Mouse (Mus musculus): ENCODE data around the gene Ccdc97. TPM values are rescaled to one million over a fixed set of nuclear protein-coding genes. Genes with fewer than 3 reads are reported as not detected.
A peak's percentile ranks its signal among the peaks of the same experiment; 100 is the strongest.

The Ccdc97 gene
- polyA plus RNA-seq, 1 experiment from 2014 or later = 29.6 TPM

- 65% methylated on average over 15 of the region's 15 CpGs for WGBS
- H3K9me3 ChIP-seq = no peaks in the 10 kb centered on the region
- peak overlapping the region; percentile 71 for H3K4me3 ChIP-seq
- DNase-seq (ENCODE audit: extremely low spot score, low spot score) = no peak
- H3K27ac ChIP-seq = 0 out of 2 replicates have a peak overlapping the region, but pooled peaks have one; percentile 96
- peaks cover 43% of the 10 kb centered on the region for H3K27me3 ChIP-seq (ENCODE audit: poor library complexity, severe bottlenecking)
- peaks cover 38% of the 10 kb centered on the region for H3K4me1 ChIP-seq
- H3K36me3 ChIP-seq (replicated peaks) = peaks cover 4% of the 10 kb centered on the region
Measured at GRCm38 (mm10) chr7:25681341-25682231, 37.3 kb downstream of the Ccdc97 start.

- Histone ChIP-seq H3K9me3 (no peaks in the 10 kb centered on the region), H3K27me3 (ENCODE audit: poor library complexity, severe bottlenecking) (peaks cover 43% of the 10 kb centered on the region), H3K36me3 (replicated peaks) (peaks cover 4% of the 10 kb centered on the region), H3K4me3 (peak within 1 kb of the TSS; percentile 71), H3K4me1 (peaks cover 29% of the 10 kb centered on the region), H3K27ac (peak within 1 kb of the TSS; percentile 96)
- peak; percentile 94 for DNase-seq (ENCODE audit: extremely low spot score, low spot score)
- WGBS = under 1% methylated on average over 46 of the region's 46 CpGs
Measured at GRCm38 (mm10) chr7:25680514-25681258, 38.2 kb downstream of the Ccdc97 start, which contains the start of gene B9d2. B9d2 (plus strand) TSS chr7:25680780.

GRCm38 (mm10) chr7:25679971-25680370, 38.9 kb downstream of the Ccdc97 start:
- no peaks in the 10 kb centered on the region for H3K9me3 ChIP-seq
- H3K4me1 ChIP-seq = peaks cover 30% of the 10 kb centered on the region
- DNase-seq (ENCODE audit: extremely low spot score, low spot score) = no peak
- 9% methylated on average over 6 of the region's 6 CpGs for WGBS
- peaks cover 43% of the 10 kb centered on the region for H3K27me3 ChIP-seq (ENCODE audit: poor library complexity, severe bottlenecking)
- peaks cover 4% of the 10 kb centered on the region for H3K36me3 ChIP-seq (replicated peaks)
- H3K27ac ChIP-seq = peak overlapping the region; percentile 96; the same call in 1 of the 2 replicates
- H3K4me3 ChIP-seq = peak overlapping the region; percentile 71

GRCm38 (mm10) chr7:25677013-25677412, 41.9 kb downstream of the Ccdc97 start:
- Histone ChIP-seq H3K27ac (no peak overlapping the region), H3K4me1 (peaks cover 26% of the 10 kb centered on the region), H3K4me3 (no peak overlapping the region), H3K27me3 (ENCODE audit: poor library complexity, severe bottlenecking) (peaks cover 59% of the 10 kb centered on the region), H3K36me3 (replicated peaks) (no peaks in the 10 kb centered on the region), H3K9me3 (no peaks in the 10 kb centered on the region)
- DNase-seq (ENCODE audit: extremely low spot score, low spot score) = no peak
- 97% methylated on average over 7 of the region's 7 CpGs for WGBS

GRCm38 (mm10) chr7:25676085-25676781, 42.7 kb downstream of the Ccdc97 start:
- H3K27ac ChIP-seq = no peak overlapping the region

GRCm38 (mm10) chr7:25675405-25675804, 43.5 kb downstream of the Ccdc97 start:
- Histone ChIP-seq H3K27ac (no peak overlapping the region), H3K36me3 (replicated peaks) (peaks cover 3% of the 10 kb centered on the region), H3K4me1 (peaks cover 12% of the 10 kb centered on the region), H3K9me3 (no peaks in the 10 kb centered on the region), H3K27me3 (ENCODE audit: poor library complexity, severe bottlenecking) (peaks cover 59% of the 10 kb centered on the region), H3K4me3 (no peak overlapping the region)
- WGBS = 49% methylated on average over 6 of the region's 6 CpGs
- DNase-seq (ENCODE audit: extremely low spot score, low spot score) = no peak

More at GRCm38 (mm10) chr7:25676085-25676781, 42.7 kb downstream of the Ccdc97 start:
- H3K4me1 ChIP-seq = peaks cover 18% of the 10 kb centered on the region
- no peaks in the 10 kb centered on the region for H3K36me3 ChIP-seq (replicated peaks)
- no peak for DNase-seq (ENCODE audit: extremely low spot score, low spot score)
- peaks cover 59% of the 10 kb centered on the region for H3K27me3 ChIP-seq (ENCODE audit: poor library complexity, severe bottlenecking)
- H3K9me3 ChIP-seq = no peaks in the 10 kb centered on the region
- 85% methylated on average over 15 of the region's 15 CpGs for WGBS
- no peak overlapping the region for H3K4me3 ChIP-seq

GRCm38 (mm10) chr7:25674719-25675300, 44.1 kb downstream of the Ccdc97 start, which contains the start of gene Tmem91:
Tmem91 (minus strand) TSS chr7:25675166.
- peaks cover 3% of the 10 kb centered on the region for H3K36me3 ChIP-seq (replicated peaks)
- peaks cover 59% of the 10 kb centered on the region for H3K27me3 ChIP-seq (ENCODE audit: poor library complexity, severe bottlenecking)
- no peak within 1 kb of the TSS for H3K27ac ChIP-seq
- no peak for DNase-seq (ENCODE audit: extremely low spot score, low spot score)
- peaks cover 7% of the 10 kb centered on the region for H3K4me1 ChIP-seq
- peak within 1 kb of the TSS; percentile 48 for H3K4me3 ChIP-seq
- 3% methylated on average over 29 of the region's 29 CpGs for WGBS
- no peaks in the 10 kb centered on the region for H3K9me3 ChIP-seq

- Histone ChIP-seq H3K4me1 (peaks cover 7% of the 10 kb centered on the region), H3K27ac (no peak overlapping the region), H3K27me3 (ENCODE audit: poor library complexity, severe bottlenecking) (peaks cover 54% of the 10 kb centered on the region), H3K9me3 (no peaks in the 10 kb centered on the region), H3K36me3 (replicated peaks) (peaks cover 7% of the 10 kb centered on the region), H3K4me3 (peak overlapping the region; percentile 48; the same call in 1 of the 2 replicates)
- DNase-seq (ENCODE audit: extremely low spot score, low spot score) = no peak
- WGBS = 34% methylated on average over 9 of the region's 9 CpGs
Measured at GRCm38 (mm10) chr7:25674297-25674696, 44.6 kb downstream of the Ccdc97 start.

GRCm38 (mm10) chr7:25672442-25672841, 46.4 kb downstream of the Ccdc97 start:
- peaks cover 26% of the 10 kb centered on the region for H3K36me3 ChIP-seq (replicated peaks)
- H3K4me3 ChIP-seq = no peak overlapping the region
- peaks cover 42% of the 10 kb centered on the region for H3K27me3 ChIP-seq (ENCODE audit: poor library complexity, severe bottlenecking)
- H3K27ac ChIP-seq = no peak overlapping the region
- peaks cover 7% of the 10 kb centered on the region for H3K4me1 ChIP-seq
- no peaks in the 10 kb centered on the region for H3K9me3 ChIP-seq
- 55% methylated on average over 4 of the region's 4 CpGs for WGBS
- no peak for DNase-seq (ENCODE audit: extremely low spot score, low spot score)

GRCm38 (mm10) chr7:25671686-25672085, 47.2 kb downstream of the Ccdc97 start:
- no peak for DNase-seq (ENCODE audit: extremely low spot score, low spot score)
- H3K4me3 ChIP-seq = no peak overlapping the region

GRCm38 (mm10) chr7:25670096-25670495, 48.8 kb downstream of the Ccdc97 start:
- 91% methylated on average over 4 of the region's 4 CpGs for WGBS
- DNase-seq (ENCODE audit: extremely low spot score, low spot score) = no peak
- H3K27ac ChIP-seq = no peak overlapping the region

More at GRCm38 (mm10) chr7:25671686-25672085, 47.2 kb downstream of the Ccdc97 start:
- no peaks in the 10 kb centered on the region for H3K9me3 ChIP-seq
- H3K27ac ChIP-seq = no peak overlapping the region
- WGBS = 85% methylated on average over 2 of the region's 2 CpGs
- H3K36me3 ChIP-seq (replicated peaks) = peaks cover 33% of the 10 kb centered on the region
- peaks cover 38% of the 10 kb centered on the region for H3K27me3 ChIP-seq (ENCODE audit: poor library complexity, severe bottlenecking)
- H3K4me1 ChIP-seq = peaks cover 7% of the 10 kb centered on the region

GRCm38 (mm10) chr7:25669631-25670030, 49.3 kb downstream of the Ccdc97 start:
- H3K27ac ChIP-seq = no peak overlapping the region
- peaks cover 54% of the 10 kb centered on the region for H3K36me3 ChIP-seq (replicated peaks)
- H3K9me3 ChIP-seq = no peaks in the 10 kb centered on the region
- WGBS = 83% methylated on average over 9 of the region's 9 CpGs
- no peak for DNase-seq (ENCODE audit: extremely low spot score, low spot score)
- H3K4me1 ChIP-seq = peaks cover 2% of the 10 kb centered on the region
- H3K27me3 ChIP-seq (ENCODE audit: poor library complexity, severe bottlenecking) = peaks cover 18% of the 10 kb centered on the region
- no peak overlapping the region for H3K4me3 ChIP-seq

More at GRCm38 (mm10) chr7:25670096-25670495, 48.8 kb downstream of the Ccdc97 start:
- Histone ChIP-seq H3K36me3 (replicated peaks) (peaks cover 49% of the 10 kb centered on the region), H3K9me3 (no peaks in the 10 kb centered on the region), H3K27me3 (ENCODE audit: poor library complexity, severe bottlenecking) (peaks cover 22% of the 10 kb centered on the region), H3K4me3 (no peak overlapping the region), H3K4me1 (peaks cover 7% of the 10 kb centered on the region)

Measured in forebrain, embryonic 10.5 days (tissue).